Mouse (Mus musculus) brain, embryonic 14.5 days (tissue): ENCODE measurements around the gene Atp9a.
A peak's percentile ranks its signal among the peaks of the same experiment; 100 is the strongest.

Source experiments
- CTCF ChIP-seq: fragments of 200-500 bp; IDR thresholded peaks from 2 replicates; pipeline ENCODE4 v1.5.1; 2012; ENCODE audit warnings: inconsistent platforms, mild to moderate bottlenecking, moderate library complexity, borderline replicate concordance; ENCODE audit not compliant: insufficient read depth, insufficient read length; ENCODE audit errors: extremely low read depth
- POLR2A ChIP-seq: fragments of 200-500 bp; IDR thresholded peaks from 2 replicates; pipeline ENCODE4 v1.6.1; 2012; ENCODE audit warnings: mild to moderate bottlenecking, inconsistent platforms, borderline replicate concordance; ENCODE audit not compliant: poor library complexity, insufficient read depth, insufficient read length, severe bottlenecking; ENCODE audit errors: extremely low read depth

DNA sequence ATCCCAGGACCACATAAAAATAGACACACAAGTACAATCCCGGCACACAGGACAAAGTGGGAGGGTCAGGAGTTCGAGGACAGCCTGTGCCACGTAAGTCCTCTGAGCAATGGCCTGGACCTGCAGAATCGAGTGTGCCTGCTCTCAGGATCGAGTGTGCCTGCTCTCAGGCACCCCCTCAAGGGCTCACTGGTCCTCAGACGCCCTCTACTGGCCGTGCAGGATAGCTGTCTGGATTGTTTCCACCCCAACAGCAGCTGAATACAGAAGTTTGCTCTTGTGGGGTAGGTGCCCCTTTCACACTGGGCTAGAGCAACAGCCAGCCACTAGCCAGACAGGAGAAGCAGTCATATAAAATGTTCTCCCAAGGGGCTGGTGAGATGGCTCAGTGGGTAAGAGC is 90.5 kb downstream of the Atp9a start:
- TF ChIP-seq CTCF (peak; percentile 55; the same call in 1 of the 2 replicates), POLR2A (no peak)
